Mouse (Mus musculus) limb, embryonic 10.5 days (tissue): ENCODE measurements at regions not wholly inside any gene's neighbourhood (a gene's known extent, or its start where the extent isn't known, plus 50 kb on each side); places are given as distances from the start of the nearest gene placed in this dataset.
A peak's percentile ranks its signal among the peaks of the same experiment; 100 is the strongest.

Source experiments
- DNase-seq: peaks from one replicate; pipeline ENCODE4 v3.0.0-alpha.2; 2017; ENCODE audit warnings: low spot score
- H3K27ac ChIP-seq: fragments of 300-500 bp; sonication (generic); 2 replicates; pipeline ENCODE4 v1.5.1; 2016; ENCODE audit warnings: mild to moderate bottlenecking
- H3K27me3 ChIP-seq: fragments of 300-500 bp; sonication (generic); 2 replicates; pipeline ENCODE4 v1.6.1; 2016; ENCODE audit warnings: low read depth, mild to moderate bottlenecking; ENCODE audit not compliant: poor library complexity, severe bottlenecking
- H3K36me3 ChIP-seq: fragments of 300-500 bp; sonication (generic); 2 replicates; pipeline ENCODE4 v1.6.1; 2016; ENCODE audit warnings: mild to moderate bottlenecking, moderate library complexity
- H3K4me1 ChIP-seq: fragments of 300-500 bp; sonication (generic); 2 replicates; pipeline ENCODE4 v1.6.1; 2016
- H3K4me3 ChIP-seq: fragments of 300-500 bp; sonication (generic); 2 replicates; pipeline ENCODE4 v1.5.1; 2016; ENCODE audit warnings: mild to moderate bottlenecking, moderate library complexity
- H3K9me3 ChIP-seq: fragments of 300-500 bp; sonication (generic); replicated peaks from 2 replicates; pipeline ENCODE4 v1.6.1; 2016; ENCODE audit warnings: mild to moderate bottlenecking
- WGBS: fragments of 180-500 bp; shearing (Covaris S2); methylation state at CpG from one replicate; pipeline ENCODE4 v1.1.7; 2016; 5-methylcytosine and 5-hydroxymethylcytosine counted together

- 85% methylated on average over 14 of the region's 14 CpGs for WGBS
- Histone ChIP-seq H3K9me3 (no peaks in the 10 kb centered on the region), H3K4me3 (no peak overlapping the region), H3K27me3 (peaks cover 36% of the 10 kb centered on the region; the same call in 1 of the 2 replicates), H3K4me1 (peaks cover 48% of the 10 kb centered on the region), H3K36me3 (no peaks in the 10 kb centered on the region), H3K27ac (peak overlapping the region; percentile 53; the same call in 1 of the 2 replicates)
- DNase-seq, result no peak
These were observed 116.8 kb upstream of the A530016L24Rik start for GRCm38 (mm10) chr12:112372234-112373050.

- Histone ChIP-seq H3K9me3 (no peaks in the 10 kb centered on the region), H3K27ac (no peak overlapping the region), H3K36me3 (no peaks in the 10 kb centered on the region), H3K27me3 (peaks cover 37% of the 10 kb centered on the region; the same call in 1 of the 2 replicates), H3K4me3 (no peak overlapping the region), H3K4me1 (peaks cover 48% of the 10 kb centered on the region)
- 92% methylated on average over 7 of the region's 7 CpGs for WGBS
- no peak for DNase-seq
These were observed 115.3 kb upstream of the A530016L24Rik start for GRCm38 (mm10) chr12:112373966-112374365.

GRCm38 (mm10) chr12:112376236-112376635 lies 113.0 kb upstream of the A530016L24Rik start:
- Histone ChIP-seq H3K4me3 (no peak overlapping the region), H3K27me3 (peaks cover 26% of the 10 kb centered on the region; the same call in 1 of the 2 replicates), H3K4me1 (peaks cover 33% of the 10 kb centered on the region), H3K36me3 (no peaks in the 10 kb centered on the region), H3K9me3 (no peaks in the 10 kb centered on the region), H3K27ac (no peak overlapping the region)
- WGBS, result 85% methylated on average over 5 of the region's 5 CpGs
- DNase-seq, result no peak

DNA sequence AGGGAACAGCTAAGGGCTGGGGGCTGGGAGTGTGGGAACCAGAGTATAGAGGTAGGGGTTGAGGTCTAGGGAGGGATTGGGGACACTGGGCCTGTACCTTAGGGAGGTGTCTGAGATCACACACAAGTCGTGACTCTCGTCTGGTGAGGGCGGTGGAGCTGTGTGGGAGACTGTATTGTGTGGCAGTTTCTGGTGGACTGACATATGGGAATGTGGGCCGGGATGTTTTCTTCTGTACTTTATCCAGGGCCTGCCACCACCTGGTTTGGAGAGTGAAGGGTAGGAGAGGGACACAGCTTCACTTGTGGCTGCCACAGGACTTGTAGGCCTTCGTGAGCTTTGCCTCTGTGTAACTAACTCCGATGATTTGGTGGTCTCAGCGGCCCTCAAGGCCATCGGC lies 112.5 kb upstream of the A530016L24Rik start:
- H3K36me3 ChIP-seq, result no peaks in the 10 kb centered on the region
- peaks cover 29% of the 10 kb centered on the region for H3K4me1 ChIP-seq
- H3K27ac ChIP-seq, result no peak overlapping the region
- DNase-seq, result no peak
- 88% methylated on average over 8 of the region's 8 CpGs for whole genome bisulfite sequencing
- peaks cover 26% of the 10 kb centered on the region; the same call in 1 of the 2 replicates for H3K27me3 ChIP-seq
- no peaks in the 10 kb centered on the region for H3K9me3 ChIP-seq
- no peak overlapping the region for H3K4me3 ChIP-seq

DNA sequence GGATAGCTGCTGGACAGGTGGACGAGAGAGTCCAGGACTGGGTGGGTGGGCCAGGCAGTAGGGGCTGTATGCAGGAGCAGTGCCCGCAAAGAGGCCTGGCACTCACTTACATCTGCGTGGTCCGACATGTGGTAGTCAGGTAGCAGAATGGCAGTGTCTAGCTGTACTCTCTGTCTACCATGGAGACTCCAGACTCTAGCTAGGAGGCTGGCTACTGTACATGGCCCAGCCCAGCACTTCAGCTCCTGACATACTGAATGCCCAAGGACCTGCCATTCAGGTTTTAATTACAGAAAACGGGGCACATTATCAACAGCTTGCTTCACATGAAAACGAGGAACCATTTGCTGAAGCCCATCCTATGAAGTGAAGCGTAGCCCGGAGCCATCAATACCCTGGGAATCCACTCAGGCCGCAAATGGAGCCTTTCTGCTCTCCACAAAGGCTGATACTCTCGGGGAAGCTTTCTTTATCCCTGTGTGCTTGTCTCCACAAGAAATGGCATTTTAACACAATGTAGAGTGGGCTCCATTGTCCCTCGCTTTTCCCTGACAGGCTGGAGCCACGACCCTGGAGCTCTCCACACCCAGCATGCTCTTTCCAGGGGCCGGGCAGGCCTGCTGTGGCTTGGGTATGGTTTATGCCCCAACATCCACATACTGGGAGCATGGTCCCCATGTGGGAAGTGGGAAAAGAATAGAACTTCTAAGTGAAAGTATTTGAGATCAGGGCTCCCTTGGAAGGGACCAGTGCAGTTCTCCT lies 110.6 kb upstream of the A530016L24Rik start:
- Histone ChIP-seq H3K36me3 (no peaks in the 10 kb centered on the region), H3K9me3 (no peaks in the 10 kb centered on the region), H3K27me3 (peaks cover 22% of the 10 kb centered on the region; the same call in 1 of the 2 replicates), H3K4me3 (no peak overlapping the region), H3K4me1 (peaks cover 18% of the 10 kb centered on the region), H3K27ac (no peak overlapping the region)
- 84% methylated on average over 13 of the region's 13 CpGs for WGBS
- no peak for DNase-seq

GRCm38 (mm10) chr12:112387836-112388235 lies 101.4 kb upstream of the A530016L24Rik start:
- DNase-seq, result no peak
- 73% methylated on average over 9 of the region's 9 CpGs for WGBS
- no peak overlapping the region for H3K27ac ChIP-seq
- H3K4me1 ChIP-seq, result peaks cover 27% of the 10 kb centered on the region
- no peaks in the 10 kb centered on the region for H3K27me3 ChIP-seq
- H3K4me3 ChIP-seq, result no peak overlapping the region
- H3K9me3 ChIP-seq, result no peaks in the 10 kb centered on the region
- H3K36me3 ChIP-seq, result no peaks in the 10 kb centered on the region

GRCm38 (mm10) chr12:112395909-112396308 lies 93.3 kb upstream of the A530016L24Rik start:
- peaks cover 33% of the 10 kb centered on the region for H3K4me1 ChIP-seq
- peaks cover 29% of the 10 kb centered on the region for H3K27me3 ChIP-seq
- H3K36me3 ChIP-seq, result no peaks in the 10 kb centered on the region
- no peak for DNase-seq
- 0 out of 2 replicates have a peak, but pooled peaks cover 2% of the 10 kb centered on the region for H3K9me3 ChIP-seq
- no peak overlapping the region for H3K27ac ChIP-seq
- 91% methylated on average over 13 of the region's 13 CpGs for WGBS
- no peak overlapping the region for H3K4me3 ChIP-seq

GRCm38 (mm10) chr12:112403688-112404240 lies 85.5 kb upstream of the A530016L24Rik start:
- 0 out of 2 replicates have a peak, but pooled peaks cover 2% of the 10 kb centered on the region for H3K9me3 ChIP-seq
- WGBS, result 49% methylated on average over 11 of the region's 11 CpGs
- H3K36me3 ChIP-seq, result no peaks in the 10 kb centered on the region
- peaks cover 82% of the 10 kb centered on the region for H3K4me1 ChIP-seq
- no peak for DNase-seq
- H3K4me3 ChIP-seq, result no peak overlapping the region
- H3K27ac ChIP-seq, result peak overlapping the region; percentile 79; the same call in 1 of the 2 replicates
- peaks cover 44% of the 10 kb centered on the region for H3K27me3 ChIP-seq

- Histone ChIP-seq H3K9me3 (no peaks in the 10 kb centered on the region), H3K27ac (peak overlapping the region; percentile 79), H3K4me1 (peaks cover 84% of the 10 kb centered on the region), H3K4me3 (no peak overlapping the region; the same call in 1 of the 2 replicates), H3K36me3 (no peaks in the 10 kb centered on the region), H3K27me3 (peaks cover 50% of the 10 kb centered on the region)
- no peak for DNase-seq
- 29% methylated on average over 12 of the region's 12 CpGs for WGBS
These were observed 84.9 kb upstream of the A530016L24Rik start for GRCm38 (mm10) chr12:112404338-112404737.

DNA sequence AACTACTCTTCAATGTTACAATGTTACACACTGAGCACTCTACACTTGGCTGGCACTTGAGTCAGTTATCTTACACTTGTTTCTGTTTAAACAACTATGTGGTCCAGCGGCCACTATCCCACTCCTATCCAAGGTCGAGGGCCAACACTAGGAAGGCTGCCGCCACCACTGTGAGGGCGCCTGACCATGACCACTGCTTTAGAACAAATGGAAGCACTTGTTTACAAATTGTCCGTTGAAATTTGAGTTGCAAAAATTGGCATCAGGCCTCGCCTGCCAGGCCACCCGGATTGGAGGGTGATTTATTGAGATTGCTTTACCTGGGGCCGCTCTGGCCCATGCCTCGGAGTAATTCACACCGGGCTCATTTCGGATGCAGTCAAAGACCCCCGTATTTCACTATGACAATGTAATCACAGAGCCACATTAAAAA lies 83.5 kb upstream of the A530016L24Rik start:
- DNase-seq, result peak; percentile 73
- Histone ChIP-seq H3K27ac (peak overlapping the region; percentile 79), H3K4me3 (no peak overlapping the region), H3K9me3 (no peaks in the 10 kb centered on the region), H3K27me3 (peaks cover 56% of the 10 kb centered on the region), H3K4me1 (peaks cover 81% of the 10 kb centered on the region), H3K36me3 (no peaks in the 10 kb centered on the region)
- 35% methylated on average over 12 of the region's 12 CpGs for WGBS

- H3K9me3 ChIP-seq, result no peaks in the 10 kb centered on the region
- no peaks in the 10 kb centered on the region for H3K36me3 ChIP-seq
- 5% methylated on average over 13 of the region's 13 CpGs for WGBS
- no peak overlapping the region for H3K4me3 ChIP-seq
- peaks cover 59% of the 10 kb centered on the region for H3K4me1 ChIP-seq
- H3K27ac ChIP-seq, result no peak overlapping the region
- no peak for DNase-seq
- H3K27me3 ChIP-seq, result peaks cover 61% of the 10 kb centered on the region
These were observed 77.5 kb upstream of the A530016L24Rik start for GRCm38 (mm10) chr12:112411612-112412350.

DNA sequence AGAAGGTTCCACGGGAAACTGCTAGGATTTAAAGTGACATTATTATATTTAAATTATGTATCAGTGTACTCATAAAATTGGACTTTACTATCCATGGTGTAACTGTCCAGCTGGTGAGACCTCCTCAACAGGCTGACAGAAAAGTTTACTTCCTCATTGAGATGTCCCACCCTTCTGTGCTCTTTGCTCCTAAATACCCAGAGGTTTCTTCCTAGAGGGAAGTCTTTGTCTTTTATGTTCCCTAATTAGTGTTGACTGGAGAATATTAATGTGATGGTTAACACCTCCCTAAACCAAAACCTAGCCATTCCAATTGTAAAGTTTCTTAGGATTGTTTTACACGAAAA lies 76.9 kb upstream of the A530016L24Rik start:
- Histone ChIP-seq H3K27me3 (peaks cover 61% of the 10 kb centered on the region), H3K9me3 (no peaks in the 10 kb centered on the region), H3K36me3 (no peaks in the 10 kb centered on the region), H3K4me1 (peaks cover 54% of the 10 kb centered on the region), H3K27ac (no peak overlapping the region), H3K4me3 (no peak overlapping the region)
- DNase-seq, result no peak
- 23% methylated on average over 2 of the region's 2 CpGs for WGBS
